Mouse (Mus musculus): Measurements from ENCODE around the gene Nek1.

DNA sequence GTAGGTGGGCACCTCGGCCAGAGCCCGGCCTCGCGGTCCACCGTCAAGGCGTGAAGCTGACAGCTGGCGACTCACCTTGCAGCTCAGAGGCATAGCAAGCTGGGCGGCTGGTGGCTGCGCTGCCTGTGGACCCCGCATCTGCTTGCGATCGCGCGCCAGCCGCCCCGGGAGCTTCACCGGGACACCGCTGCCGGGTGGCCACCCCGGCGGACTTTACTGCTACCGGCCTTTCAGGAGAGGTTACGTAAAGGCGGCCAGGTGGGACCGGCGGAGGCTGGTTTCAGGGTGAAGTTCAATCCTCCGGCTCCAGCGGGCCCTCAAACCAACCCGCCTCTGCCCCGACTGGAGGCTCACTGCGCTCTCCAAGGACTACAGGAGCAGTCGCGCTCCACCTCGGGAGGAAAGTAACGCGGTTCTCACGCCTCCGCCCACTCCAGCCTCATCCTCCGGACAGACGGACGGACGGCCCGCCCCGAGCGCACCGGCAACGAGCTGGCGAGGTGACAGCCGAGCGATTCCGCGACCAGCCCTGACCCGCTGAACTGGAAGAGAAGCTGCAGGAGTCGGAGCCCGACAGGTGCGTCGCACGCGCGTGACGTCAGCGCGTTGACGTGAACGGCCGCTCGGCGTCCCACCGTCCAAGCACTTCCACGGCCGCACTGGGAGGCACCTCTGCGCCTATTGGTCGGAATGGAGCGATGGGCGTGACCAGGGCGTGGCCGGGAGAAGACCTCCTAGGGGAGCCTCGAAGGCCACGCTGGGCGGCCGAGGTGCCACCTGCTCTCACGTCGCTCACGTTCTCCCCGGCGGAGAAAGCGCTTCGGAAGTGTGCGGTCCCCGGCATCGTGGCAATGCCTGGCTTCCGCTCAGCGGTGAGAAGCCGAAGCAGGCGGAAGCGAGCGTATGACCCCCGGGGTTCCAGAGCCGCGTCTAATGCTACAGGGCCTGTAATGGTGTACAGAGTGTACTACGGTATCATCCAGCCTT is 10.0 kb upstream of the Nek1 start, which contains the start of gene Clcn3:
- TF ChIP-seq CTCF (IDR thresholded peaks at IDR 0.05; ENCODE audit: low read depth, low read length): no peak
- TF ChIP-seq POLR2A (IDR thresholded peaks at IDR 0.05; ENCODE audit: extremely low read depth, insufficient read depth, low read length): peak; percentile 78
